Comparison of ENCODE assay signal across 40 mouse cellular contexts in the genomic region with DNA sequence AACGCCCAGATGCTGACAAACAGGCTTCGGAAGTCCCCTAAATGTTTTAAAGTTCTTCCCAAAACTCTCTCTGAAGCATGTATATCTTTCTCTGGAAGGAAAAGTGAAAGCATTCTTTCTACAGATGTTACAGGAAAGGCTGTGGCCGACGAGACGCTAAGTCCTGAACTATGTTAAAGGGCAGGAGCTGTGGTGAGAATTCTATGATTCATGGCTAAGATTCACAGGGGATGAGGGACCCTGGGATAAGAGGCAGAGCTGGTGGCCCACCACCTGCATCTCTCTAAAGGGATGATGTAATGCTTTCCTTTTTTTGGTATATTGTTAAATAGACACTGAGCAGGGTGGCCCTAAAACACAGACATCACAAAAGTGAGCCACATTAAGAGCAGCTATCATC. TPM values are rescaled to one million over a fixed set of nuclear protein-coding genes. Genes with fewer than 3 reads are reported as not detected.
DNase-seq lines count a peak whose midpoint lies in the region; ATAC-seq and TF ChIP-seq lines count a peak whose summit lies in the region.
"Had no signal": no experiment of that assay in that cellular context is flagged by ENCODE, and none has a peak within 500 bp of the region (broad histone marks: within the 10 kb centered on the region; RNA-seq: fewer than 3 reads in every experiment).

No protein-coding gene starts in this region.

- no peaks in the 10 kb centered on the region for H3K27me3 ChIP-seq in heart, adult 2 months (ENCODE audit: control insufficient read depth, insufficient read depth, low read length)
- no peaks in the 10 kb centered on the region for H3K27me3 ChIP-seq in megakaryocyte, embryonic 14.5 days (replicated peaks)
- H3K27me3 ChIP-seq: forebrain, embryonic 15.5 days; hindbrain, embryonic 15.5 days; midbrain, embryonic 13.5 days had no signal

- no peak overlapping the region; the same call in 1 of the 2 replicates for H3K9ac ChIP-seq in heart, adult 2 months (ENCODE audit: low read depth, low read length)
- H3K9ac ChIP-seq: forebrain, embryonic 15.5 days; hindbrain, embryonic 15.5 days; liver, embryonic 14.5 days; midbrain, embryonic 13.5 days had no signal

- intact Hi-C loops in heart, adult 2 months (cut with DNase I), result loop anchor here (5.0 kb wide), 1 partner anchor 44 kb away; the partner anchor contains the start of gene Lrrk1

- TF ChIP-seq CTCF in heart, adult 2 months (IDR thresholded peaks at IDR 0.05), result no peak

- 0 out of 2 replicates have a peak overlapping the region, but pooled peaks have one; percentile 23 for H3K4me3 ChIP-seq in heart, adult 2 months
- peak overlapping the region; percentile 71 for H3K4me3 ChIP-seq in megakaryocyte, embryonic 14.5 days (replicated peaks)
- H3K4me3 ChIP-seq: forebrain, embryonic 15.5 days; hindbrain, embryonic 10.5 days; hindbrain, embryonic 15.5 days; midbrain, embryonic 13.5 days had no signal

- H3K79me2 ChIP-seq in heart, adult 2 months (replicated peaks; ENCODE audit: control insufficient read depth, insufficient read depth, low read length), result no peaks in the 10 kb centered on the region

- no peak for ATAC-seq in megakaryocyte, adult 5-6 weeks (ENCODE audit: poor library complexity, severe bottlenecking)
- ATAC-seq: activated CD4-positive, CD25-positive, alpha-beta regulatory T cell, adult 4 months; forebrain, embryonic 15.5 days; inflammation-experienced regulatory T-cells, adult 6 months; midbrain, embryonic 13.5 days had no signal

- TF ChIP-seq POLR2A in heart, adult 2 months (IDR thresholded peaks at IDR 0.05; ENCODE audit: insufficient read depth, low read depth, low read length), result no peak

- 45% methylated on average over 5 of the region's 5 CpGs for WGBS in heart, adult 2 months

- peak overlapping the region; percentile 73 for H3K27ac ChIP-seq in heart, adult 2 months
- H3K27ac ChIP-seq: forebrain, embryonic 15.5 days; hindbrain, embryonic 10.5 days; hindbrain, embryonic 15.5 days; liver, embryonic 14.5 days; midbrain, embryonic 13.5 days had no signal

- H3K4me1 ChIP-seq in heart, adult 2 months (ENCODE audit: control insufficient read depth, insufficient read depth, low read length), result peaks cover 12% of the 10 kb centered on the region
- H3K4me1 ChIP-seq in megakaryocyte, embryonic 14.5 days, result peaks cover 76% of the 10 kb centered on the region

- no peak for TF ChIP-seq EP300 in heart, adult 2 months (IDR thresholded peaks at IDR 0.05; ENCODE audit: insufficient read depth, low read depth, low read length)

- DNase-seq in heart, adult 2 months, result no peak
- DNase-seq in heart, adult 8-10 months (ENCODE audit: low spot score), result no peak
- DNase-seq in 3T3-L1 (ENCODE audit: low read depth, low spot score) (peak; percentile 76), adipocyte (ENCODE audit: low spot score) (peak; percentile 43)
- no peak for DNase-seq in adrenal gland, adult 8-10 months
- DNase-seq in lung, postnatal 36 days, result no peak
- DNase-seq: adrenal gland, postnatal 10 days; cerebellum, adult 11 months; cerebellum, adult 9-10 months; cerebellum, postnatal 36 days; kidney, postnatal 25 days; liver; lung, adult 2 months; lung, postnatal 10 days; right cerebral cortex, postnatal 25 days; thymus, adult 18-20 months; thymus, postnatal 25 days had no signal

- no peaks in the 10 kb centered on the region for H3K36me3 ChIP-seq in heart, adult 2 months (ENCODE audit: control insufficient read depth, insufficient read depth, low read length)
- H3K36me3 ChIP-seq in megakaryocyte, embryonic 14.5 days (replicated peaks; ENCODE audit: low read length), result peaks cover 57% of the 10 kb centered on the region
- H3K36me3 ChIP-seq: forebrain, embryonic 15.5 days; hindbrain, embryonic 10.5 days; hindbrain, embryonic 15.5 days; midbrain, embryonic 13.5 days had no signal

- no peaks in the 10 kb centered on the region for H3K9me3 ChIP-seq in megakaryocyte, embryonic 14.5 days
- H3K9me3 ChIP-seq: forebrain, embryonic 15.5 days; hindbrain, embryonic 10.5 days; hindbrain, embryonic 15.5 days; midbrain, embryonic 13.5 days had no signal

RNA-seq across cellular contexts. Expression of gene Gm10974, which starts 22.4 kb away (rescaled TPM):
- not detected for total RNA-seq in heart, adult 2 months (2021)
- polyA plus RNA-seq in heart, adult 2 months (2012; rRNA removed), result not detected in 2 replicates
- not detected for total RNA-seq in heart, adult 8-10 months (2022)
- polyA plus RNA-seq in megakaryocyte, embryonic 14.5 days (2012; ENCODE audit: insufficient read depth, low replicate concordance), result not detected in 2 replicates
- not detected in 2 replicates for total RNA-seq in megakaryocyte, adult 5-6 weeks (2015)
- total RNA-seq in megakaryocyte, adult 5-6 weeks (2017), result not detected in 2 replicates
- not detected for total RNA-seq in adrenal gland, adult 8-10 months (2022)
- total RNA-seq: adrenal gland, postnatal 10 days; gastrocnemius, adult 8-10 months; layer of hippocampus, adult 18-20 months; layer of hippocampus, postnatal 10 days; left cerebral cortex, adult 18-20 months; left cerebral cortex, postnatal 14 days; monocyte, adult 5-6 weeks; neutrophil, adult 5-6 weeks had no signal
- polyA plus RNA-seq: activated CD4-positive, CD25-positive, alpha-beta regulatory T cell, adult 4 months; embryonic facial prominence, embryonic 11.5 days; forebrain, embryonic 15.5 days; frontal cortex, adult 2 months; gonadal fat pad, adult 2 months; heart, embryonic 11.5 days; heart, embryonic 16.5 days; hindbrain, embryonic 10.5 days; hindbrain, embryonic 15.5 days; inflammation-experienced regulatory T-cells, adult 6 months; kidney, embryonic 14.5 days; limb, embryonic 11.5 days; liver, embryonic 14.5 days; lung, adult 2 months; midbrain, embryonic 13.5 days had no signal

RNA-seq across cellular contexts. Expression of gene Lrrk1, which starts 44.8 kb away (rescaled TPM):
- total RNA-seq in heart, adult 2 months (2021), result 1 to 10 TPM; 7.8 to 9.6 TPM
- 11.0 and 12.0 TPM in 2 replicates for polyA plus RNA-seq in heart, adult 2 months (2012; rRNA removed)
- total RNA-seq in heart, adult 8-10 months (2022), result 10 to 100 TPM in 1 of 4 experiments, 1 to 10 TPM in 3; 8.8 to 10.2 (median 9.7) TPM
- 7.7 and 9.8 TPM in 2 replicates for polyA plus RNA-seq in megakaryocyte, embryonic 14.5 days (2012; ENCODE audit: insufficient read depth, low replicate concordance)
- total RNA-seq in megakaryocyte, adult 5-6 weeks (2015), result 20.6 and 25.6 TPM in 2 replicates
- total RNA-seq in megakaryocyte, adult 5-6 weeks (2017), result 26.6 and 27.9 TPM in 2 replicates
- 10 to 100 TPM; 15.9 to 27.3 (median 21.8) TPM for total RNA-seq in adrenal gland, adult 8-10 months (2022)

Comparison
In these comparisons a context has a peak if more than half of its experiments do, and no peak if none do; other contexts are left out.
1. DNase-seq: peak in 3T3-L1 (single experiment) and adipocyte (single experiment); none in heart, adult 2 months (0 of 2), heart, adult 8-10 months (single experiment), adrenal gland, adult 8-10 months (single experiment) and lung, postnatal 36 days (single experiment).